ENCODE assay signal across 8 mouse cellular contexts in genomic region chr14:118938551-118938950, GRCm38 (mm10). TPM values are rescaled to one million over a fixed set of nuclear protein-coding genes. Genes with fewer than 3 reads are reported as not detected.
DNase-seq lines count a peak whose midpoint lies in the region; ATAC-seq and TF ChIP-seq lines count a peak whose summit lies in the region.

No protein-coding gene starts in this region.

- 2% methylated on average over 7 of the region's 7 CpGs for WGBS in forebrain, embryonic 12.5 days
- WGBS in intestine, postnatal 0 days: 1% methylated on average over 7 of the region's 7 CpGs

- peaks cover 58% of the 10 kb centered on the region for H3K79me2 ChIP-seq in C2C12 (ENCODE audit: control insufficient read depth, insufficient read depth)

- peak overlapping the region; percentile 98 for H3K9ac ChIP-seq in forebrain, embryonic 12.5 days
- peak overlapping the region; percentile 100 for H3K9ac ChIP-seq in intestine, postnatal 0 days (ENCODE audit: low read depth, low read length)

- no peak for ATAC-seq in forebrain, embryonic 12.5 days (ENCODE audit: low FRiP score)
- no peak for ATAC-seq in intestine, postnatal 0 days

- peak overlapping the region; percentile 68 for H3K4me2 ChIP-seq in forebrain, embryonic 12.5 days
- peak overlapping the region; percentile 86 for H3K4me2 ChIP-seq in intestine, postnatal 0 days (replicated peaks; ENCODE audit: low read depth)

- no peaks in the 10 kb centered on the region for H3K9me3 ChIP-seq in forebrain, embryonic 12.5 days
- H3K9me3 ChIP-seq in intestine, postnatal 0 days (ENCODE audit: control insufficient read depth): no peaks in the 10 kb centered on the region

- peak overlapping the region; percentile 87 for H3K4me3 ChIP-seq in C2C12 (ENCODE audit: insufficient read depth, poor library complexity, severe bottlenecking)
- H3K4me3 ChIP-seq in forebrain, embryonic 12.5 days (replicated peaks): peak overlapping the region; percentile 98
- peak overlapping the region; percentile 96 for H3K4me3 ChIP-seq in intestine, postnatal 0 days (ENCODE audit: low read depth, low read length)

- no peaks in the 10 kb centered on the region for H3K36me3 ChIP-seq in C2C12 (ENCODE audit: control insufficient read depth, insufficient read depth)
- H3K36me3 ChIP-seq in forebrain, embryonic 12.5 days (replicated peaks): no peaks in the 10 kb centered on the region
- no peaks in the 10 kb centered on the region for H3K36me3 ChIP-seq in intestine, postnatal 0 days (ENCODE audit: control insufficient read depth, insufficient read depth)

- H3K4me1 ChIP-seq in forebrain, embryonic 12.5 days: peaks cover 23% of the 10 kb centered on the region
- no peaks in the 10 kb centered on the region; the same call in 1 of the 2 replicates for H3K4me1 ChIP-seq in intestine, postnatal 0 days (replicated peaks; ENCODE audit: control insufficient read depth, insufficient read depth, low read length)

- no peak overlapping the region for H3K27ac ChIP-seq in forebrain, embryonic 12.5 days
- H3K27ac ChIP-seq in intestine, postnatal 0 days (ENCODE audit: low read depth, low read length): peak overlapping the region; percentile 96

- peak; percentile 28 for DNase-seq in MN1 (ENCODE audit: low spot score)
- peak; percentile 25 for DNase-seq in lung, postnatal 25 days (ENCODE audit: low spot score)
- DNase-seq in layer of hippocampus, adult 9-10 months (ENCODE audit: low spot score): no peak
- no peak for DNase-seq in right cerebral cortex, postnatal 36 days (ENCODE audit: low spot score in 2 of 2)
- DNase-seq in B cell, adult 2 months: no peak

- no peak for TF ChIP-seq CTCF in C2C12 (IDR thresholded peaks at IDR 0.05; ENCODE audit: control insufficient read depth, insufficient read depth, insufficient read length)
- no peak for TF ChIP-seq CTCF in intestine, postnatal 0 days (IDR thresholded peaks at IDR 0.05; ENCODE audit: low read depth)

- peaks cover 32% of the 10 kb centered on the region for H3K79me3 ChIP-seq in C2C12 (ENCODE audit: low read depth)

- H3ac ChIP-seq in C2C12 (ENCODE audit: control insufficient read depth, insufficient read length, low read depth): peak overlapping the region; percentile 96

- H3K27me3 ChIP-seq in C2C12 (ENCODE audit: control insufficient read depth, insufficient read depth, insufficient read length): no peaks in the 10 kb centered on the region
- peaks cover 3% of the 10 kb centered on the region; the same call in 1 of the 2 replicates for H3K27me3 ChIP-seq in forebrain, embryonic 12.5 days
- no peaks in the 10 kb centered on the region for H3K27me3 ChIP-seq in intestine, postnatal 0 days (replicated peaks; ENCODE audit: control insufficient read depth, insufficient read depth, low read length)

TF ChIP-seq in C2C12, 6 proteins besides CTCF, POLR2A, EP300 and RAD21:
- TF ChIP-seq CEBPB (IDR thresholded peaks at IDR 0.05; ENCODE audit: low read depth) (no peak), MYOG (IDR thresholded peaks at IDR 0.05; ENCODE audit: control insufficient read depth, extremely low read depth, insufficient read length) (no peak), USF1 (IDR thresholded peaks at IDR 0.05; ENCODE audit: low read depth) (no peak), MAX (IDR thresholded peaks at IDR 0.05) (no peak), FOSL1 (IDR thresholded peaks at IDR 0.05; ENCODE audit: insufficient read depth, low read length, poor library complexity, severe bottlenecking) (no peak), MYOD1 (IDR thresholded peaks at IDR 0.05; ENCODE audit: control insufficient read depth, insufficient read length, low read depth) (no peak)

RNA-seq across cellular contexts. Expression of gene Dnajc3, which starts 0.8 kb away (rescaled TPM):
- polyA plus RNA-seq in C2C12 (2012; fragmentation: generic; extraction: Trizol): 11.4 TPM
- 23.0 and 25.0 TPM in 2 replicates for polyA plus RNA-seq in forebrain, embryonic 12.5 days (2016; fragmentation: Nextera tagmentation; extraction: Ambion mirVana)
- 37.6 and 38.1 TPM in 2 replicates for polyA plus RNA-seq in intestine, postnatal 0 days (2015; fragmentation: Nextera tagmentation; extraction: Ambion mirVana)

RNA-seq across cellular contexts. Expression of gene Dzip1, which starts 13.3 kb away (rescaled TPM):
- 4.7 TPM for polyA plus RNA-seq in C2C12 (2012; fragmentation: generic; extraction: Trizol)
- 31.3 and 32.1 TPM in 2 replicates for polyA plus RNA-seq in forebrain, embryonic 12.5 days (2016; fragmentation: Nextera tagmentation; extraction: Ambion mirVana)
- 2.7 and 3.2 TPM in 2 replicates for polyA plus RNA-seq in intestine, postnatal 0 days (2015; fragmentation: Nextera tagmentation; extraction: Ambion mirVana)

Comparison
In these comparisons a context has a peak if more than half of its experiments do, and no peak if none do; other contexts are left out.
1. DNase-seq: peak in MN1 (single experiment) and lung, postnatal 25 days (single experiment); none in layer of hippocampus, adult 9-10 months (single experiment), right cerebral cortex, postnatal 36 days (0 of 2) and B cell, adult 2 months (0 of 2).
2. Peak in every context shown above with its lines, with median percentiles within 50 percentile points of each other: H3K4me3 ChIP-seq.